Mouse (Mus musculus): ENCODE measurements around the gene Cd52.

Cd52 gene

DNA sequence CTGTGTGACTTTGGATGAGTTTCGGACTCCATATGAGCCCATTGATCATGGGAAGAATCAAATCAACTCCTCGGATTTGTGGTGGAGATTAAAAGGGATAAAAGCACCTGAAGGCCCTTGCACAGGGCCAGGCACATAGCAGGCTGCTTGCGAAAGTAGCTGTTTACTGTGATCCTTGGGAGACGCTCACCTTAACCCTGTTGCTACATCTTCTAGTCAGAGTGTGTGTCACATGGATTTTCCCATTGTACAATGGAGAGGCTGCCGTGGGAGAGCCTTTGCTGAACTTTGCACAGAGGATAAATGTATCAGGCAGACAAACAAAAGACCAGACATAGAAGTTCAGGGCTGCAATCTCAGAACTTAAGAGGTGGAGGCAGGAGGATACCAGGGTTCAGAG, 43.0 kb downstream of the Cd52 start:
- no peak for DNase-seq (ENCODE audit: low spot score)

DNA sequence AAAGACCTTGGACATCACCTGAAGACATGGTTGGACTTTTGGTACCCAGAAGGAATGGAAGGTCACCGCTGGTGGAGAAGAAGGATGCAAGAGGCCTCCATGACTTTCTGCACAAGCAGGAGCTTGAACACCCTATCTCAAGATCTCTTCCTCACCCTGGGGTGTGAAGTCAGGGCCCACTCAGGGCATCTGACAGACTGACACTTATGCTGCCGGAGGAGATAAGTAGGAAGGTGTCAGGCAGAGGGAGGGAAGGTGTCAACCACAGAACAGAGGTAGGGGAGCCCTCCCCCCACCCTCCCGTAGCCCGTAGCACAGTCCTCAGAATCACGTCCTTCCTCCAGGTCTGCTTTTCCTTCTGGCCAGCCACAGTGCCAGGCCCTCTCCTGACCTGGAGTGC, 47.2 kb downstream of the Cd52 start:
- no peak for DNase-seq (ENCODE audit: low spot score)

DNA sequence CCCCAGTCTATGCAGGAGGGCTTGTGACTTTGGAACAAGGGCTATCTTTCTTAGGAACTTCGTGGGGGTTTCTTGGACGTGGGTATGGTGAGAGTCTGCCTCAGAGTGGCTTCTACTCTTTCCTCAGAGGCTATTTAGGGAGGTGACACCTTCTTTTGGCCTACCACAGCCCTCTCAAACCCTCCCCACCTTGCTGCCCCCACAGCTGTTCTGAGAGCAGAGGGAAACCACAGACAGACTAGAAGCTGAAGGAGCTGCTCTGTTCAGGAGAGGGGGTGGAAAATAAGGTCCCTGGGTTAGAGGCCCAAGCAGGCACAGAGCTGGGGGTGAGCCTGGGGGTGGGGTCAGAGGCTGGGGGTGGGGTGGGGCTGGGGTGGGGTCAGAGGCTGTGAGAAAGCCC, 51.8 kb downstream of the Cd52 start:
- no peak for DNase-seq (ENCODE audit: low spot score)

DNA sequence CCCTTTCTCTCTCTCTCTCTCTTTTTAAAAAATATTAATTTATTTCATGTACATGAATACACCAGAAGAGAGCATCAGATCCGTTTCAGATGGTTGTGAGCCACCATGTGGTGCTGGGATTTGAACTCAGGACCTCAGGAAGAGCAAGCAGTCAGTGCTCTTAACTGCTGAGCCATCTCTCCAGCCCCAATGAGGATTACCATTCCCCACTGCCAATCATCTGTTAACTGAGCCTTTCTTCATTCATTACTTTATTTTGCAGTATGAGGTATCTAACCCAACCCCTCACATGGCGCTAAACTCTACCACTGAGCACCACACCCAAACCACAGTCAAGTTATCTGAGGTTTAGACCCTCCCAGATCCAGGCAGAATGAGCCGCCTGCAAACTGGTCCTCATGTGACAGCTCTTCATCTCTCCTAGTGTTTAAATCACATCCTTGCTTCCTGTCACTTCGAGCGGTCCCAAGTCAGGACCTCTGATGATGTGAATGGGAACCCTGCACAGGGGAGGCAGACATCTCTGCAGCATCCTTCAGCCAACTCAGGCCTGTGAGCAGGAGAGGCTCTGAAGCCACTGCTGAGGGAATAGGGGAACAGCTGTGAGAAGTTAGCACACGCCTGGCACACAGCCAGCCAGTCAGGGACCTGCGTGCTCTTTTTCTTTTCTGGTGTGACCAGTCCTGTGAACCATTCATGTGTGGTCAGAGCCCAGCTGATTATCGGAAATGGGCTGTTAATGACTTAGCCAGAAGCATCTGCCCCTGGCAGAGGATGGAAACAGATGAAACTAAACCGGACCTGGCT, 53.4 kb downstream of the Cd52 start:
- no peak for DNase-seq (ENCODE audit: low spot score)

DNA sequence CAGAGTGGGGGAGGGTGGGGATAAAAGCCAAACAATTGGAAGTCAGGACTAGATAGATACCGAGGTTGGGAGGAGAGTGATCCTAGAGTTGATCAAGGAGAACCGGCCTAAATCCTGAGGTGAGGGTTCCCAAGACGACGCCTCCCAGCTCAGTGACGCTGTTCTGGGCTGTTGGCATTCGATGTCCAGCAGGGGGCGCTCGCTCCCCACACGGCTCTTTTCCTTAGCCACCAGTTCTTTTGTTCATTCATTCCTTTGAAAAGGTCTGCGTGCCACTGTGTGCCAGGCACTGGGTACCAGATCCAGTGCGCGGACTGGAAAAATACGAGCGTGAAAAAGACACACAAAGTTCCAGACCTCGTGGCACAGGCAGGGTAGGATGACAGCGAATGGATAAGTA, 58.9 kb downstream of the Cd52 start:
- DNase-seq (ENCODE audit: low spot score): peak; percentile 74
